Mouse (Mus musculus) hindbrain, embryonic 13.5 days (tissue): ENCODE results near the gene Rimbp2. TPM values are rescaled to one million over a fixed set of nuclear protein-coding genes. Genes with fewer than 3 reads are reported as not detected.

ENCODE experiments used
- ATAC-seq: fragments of 200-750 bp; cut with Nextera tagmentation; 2 replicates; pipeline ENCODE4 v1.8.0; 2017; ENCODE audit warnings: moderate TSS enrichment; ENCODE audit not compliant: low FRiP score
- H3K27ac ChIP-seq: fragments of 300-500 bp; sonication (generic); 2 replicates; pipeline ENCODE4 v1.5.1; 2015; ENCODE audit warnings: inconsistent platforms, mild to moderate bottlenecking, moderate library complexity
- H3K27me3 ChIP-seq: fragments of 300-500 bp; sonication (generic); 2 replicates; pipeline ENCODE4 v1.6.1; 2015; ENCODE audit warnings: mild to moderate bottlenecking, inconsistent platforms
- H3K36me3 ChIP-seq: fragments of 300-500 bp; sonication (generic); 2 replicates; pipeline ENCODE4 v1.6.1; 2015; ENCODE audit warnings: mild to moderate bottlenecking, inconsistent platforms
- H3K4me1 ChIP-seq: fragments of 300-500 bp; sonication (generic); replicated peaks from 2 replicates; pipeline ENCODE4 v1.6.1; 2015; ENCODE audit warnings: inconsistent platforms
- H3K4me2 ChIP-seq: fragments of 300-500 bp; sonication (generic); 2 replicates; pipeline ENCODE4 v1.6.1; 2015; ENCODE audit warnings: inconsistent platforms, mild to moderate bottlenecking, moderate library complexity
- H3K4me3 ChIP-seq: fragments of 300-500 bp; sonication (generic); 2 replicates; pipeline ENCODE4 v1.5.1; 2015; ENCODE audit warnings: mild to moderate bottlenecking, inconsistent platforms
- H3K9ac ChIP-seq: fragments of 300-500 bp; sonication (generic); 2 replicates; pipeline ENCODE4 v1.6.1; 2015; ENCODE audit warnings: mild to moderate bottlenecking, inconsistent platforms
- H3K9me3 ChIP-seq: fragments of 300-500 bp; sonication (generic); 2 replicates; pipeline ENCODE4 v1.6.1; 2016; ENCODE audit warnings: inconsistent platforms
- WGBS: fragments of 180-500 bp; shearing (Covaris S2); methylation state at CpG from one replicate; pipeline ENCODE4 v1.1.7; 2015; 5-methylcytosine and 5-hydroxymethylcytosine counted together
- polyA plus RNA-seq: library from polyadenylated mRNA; unstranded; fragments of >200 nt; fragmentation: Nextera tagmentation; extraction: Ambion mirVana; gene quantifications from 2 replicates; pipeline ENCODE4 v1.2.1, GENCODE M21; 2015

Rimbp2 gene
- polyA plus RNA-seq, 1 experiment from 2014 or later = 4.2 TPM

DNA sequence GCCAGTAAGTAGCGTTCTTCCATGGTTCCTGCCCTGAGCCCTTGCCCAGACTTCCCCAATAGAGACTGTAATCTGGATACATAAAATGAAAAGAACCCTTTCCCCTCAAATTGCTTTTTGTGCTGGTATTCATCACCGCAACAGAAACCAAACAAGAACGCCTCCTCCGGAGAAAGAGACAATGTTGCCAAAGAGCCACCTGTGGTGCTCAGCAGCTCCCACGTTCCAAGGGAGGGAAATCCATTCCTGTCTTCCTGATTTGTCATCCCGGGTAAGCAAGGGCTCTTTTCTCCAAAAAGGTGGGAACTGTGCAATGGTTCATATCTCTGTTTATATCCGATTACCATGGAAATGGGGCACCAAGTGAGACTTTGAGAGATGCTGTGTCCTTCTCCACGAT lies 119.2 kb downstream of the Rimbp2 start:
- Histone ChIP-seq H3K4me1 (no peaks in the 10 kb centered on the region), H3K9ac (no peak overlapping the region), H3K36me3 (peaks cover 4% of the 10 kb centered on the region; the same call in 1 of the 2 replicates), H3K9me3 (no peaks in the 10 kb centered on the region), H3K27me3 (no peaks in the 10 kb centered on the region), H3K4me3 (no peak overlapping the region), H3K4me2 (no peak overlapping the region), H3K27ac (no peak overlapping the region)
- no peak for ATAC-seq
- WGBS = 63% methylated on average over 8 of the region's 8 CpGs

DNA sequence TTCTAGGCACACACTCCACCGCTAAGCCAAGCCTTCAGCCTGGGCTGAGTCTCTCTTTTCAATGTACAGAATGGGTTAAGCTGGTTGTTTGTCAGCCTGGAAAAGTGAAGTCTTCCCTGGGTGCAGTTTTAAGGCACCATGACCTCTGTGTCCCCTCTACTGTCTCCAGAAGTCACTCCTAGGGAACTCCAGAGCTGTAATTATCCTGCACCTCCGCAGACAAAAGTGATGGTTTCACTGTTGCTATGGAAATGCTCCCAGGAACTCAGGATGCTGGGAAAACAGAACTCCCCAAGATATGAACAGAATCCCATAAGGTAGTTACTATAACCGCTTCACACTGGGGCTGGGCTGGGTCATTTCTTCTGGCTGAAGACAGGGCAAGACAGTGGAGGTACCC lies 130.4 kb downstream of the Rimbp2 start:
- no peak overlapping the region for H3K27ac ChIP-seq
- no peak for ATAC-seq
- H3K4me3 ChIP-seq = no peak overlapping the region
- H3K4me2 ChIP-seq = no peak overlapping the region
- no peak overlapping the region for H3K9ac ChIP-seq
- WGBS = 76% methylated on average over 3 of the region's 3 CpGs
- H3K9me3 ChIP-seq = no peaks in the 10 kb centered on the region
- no peaks in the 10 kb centered on the region for H3K27me3 ChIP-seq
- peaks cover 7% of the 10 kb centered on the region for H3K4me1 ChIP-seq
- no peaks in the 10 kb centered on the region for H3K36me3 ChIP-seq

DNA sequence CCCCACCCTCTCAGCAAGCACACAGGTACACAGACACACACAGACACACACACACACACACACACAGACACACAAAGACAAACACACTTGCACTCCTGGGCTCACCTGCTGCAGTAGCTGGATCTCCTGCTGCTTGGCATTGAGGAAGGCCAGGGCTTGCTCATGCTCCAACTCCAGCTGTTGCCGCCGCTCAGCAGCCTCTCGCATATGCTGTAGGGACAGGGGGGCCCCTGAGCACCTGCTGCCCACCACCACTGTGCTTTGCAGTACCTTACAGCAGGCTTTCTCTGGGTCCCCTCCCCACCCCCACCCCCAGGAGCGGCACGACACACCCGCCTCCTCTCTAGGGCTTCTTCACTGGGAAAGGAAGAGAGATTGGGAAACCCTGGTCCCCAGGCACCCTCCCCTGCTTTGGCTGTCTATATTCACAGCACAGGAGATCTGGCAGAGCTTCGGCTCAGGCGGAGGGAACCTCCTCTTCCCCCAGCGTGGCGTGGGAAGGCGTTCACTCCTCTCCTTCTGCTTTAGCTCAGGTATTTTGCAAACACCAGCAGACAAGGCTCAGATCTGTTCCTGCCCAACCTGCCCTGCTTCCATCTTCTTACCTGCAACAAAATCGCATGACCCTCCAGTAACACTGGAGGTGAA lies 133.5 kb downstream of the Rimbp2 start:
- no peak overlapping the region for H3K27ac ChIP-seq
- H3K4me2 ChIP-seq = no peak overlapping the region
- no peaks in the 10 kb centered on the region for H3K36me3 ChIP-seq
- ATAC-seq = no peak
- 41% methylated on average over 11 of the region's 12 CpGs for WGBS
- H3K4me1 ChIP-seq = peaks cover 21% of the 10 kb centered on the region
- no peak overlapping the region for H3K4me3 ChIP-seq
- H3K9me3 ChIP-seq = no peaks in the 10 kb centered on the region
- H3K9ac ChIP-seq = no peak overlapping the region
- no peaks in the 10 kb centered on the region for H3K27me3 ChIP-seq

DNA sequence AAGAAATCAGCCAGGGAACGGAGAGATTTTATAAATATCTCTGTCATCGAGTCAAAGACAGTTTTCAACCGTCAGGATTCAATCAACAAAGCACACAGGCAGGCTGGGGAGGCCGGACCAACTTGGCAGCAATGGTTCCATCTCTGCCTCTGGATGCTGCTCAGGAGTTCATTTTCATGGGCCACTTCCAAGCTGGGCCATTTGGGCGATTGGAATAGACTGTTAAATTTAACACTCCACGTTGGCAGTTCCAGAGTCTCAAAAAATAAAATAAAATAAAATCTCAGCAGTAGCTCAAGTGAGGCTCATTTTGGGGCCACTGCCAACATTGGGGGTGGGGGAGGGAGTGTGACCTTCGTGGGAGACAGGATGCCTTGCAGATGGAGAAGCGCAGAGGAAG lies 137.7 kb downstream of the Rimbp2 start:
- Histone ChIP-seq H3K27me3 (no peaks in the 10 kb centered on the region), H3K36me3 (no peaks in the 10 kb centered on the region), H3K4me2 (no peak overlapping the region), H3K27ac (no peak overlapping the region), H3K9me3 (no peaks in the 10 kb centered on the region), H3K9ac (no peak overlapping the region), H3K4me3 (no peak overlapping the region), H3K4me1 (peaks cover 53% of the 10 kb centered on the region)
- ATAC-seq = no peak
- 65% methylated on average over 8 of the region's 8 CpGs for WGBS

DNA sequence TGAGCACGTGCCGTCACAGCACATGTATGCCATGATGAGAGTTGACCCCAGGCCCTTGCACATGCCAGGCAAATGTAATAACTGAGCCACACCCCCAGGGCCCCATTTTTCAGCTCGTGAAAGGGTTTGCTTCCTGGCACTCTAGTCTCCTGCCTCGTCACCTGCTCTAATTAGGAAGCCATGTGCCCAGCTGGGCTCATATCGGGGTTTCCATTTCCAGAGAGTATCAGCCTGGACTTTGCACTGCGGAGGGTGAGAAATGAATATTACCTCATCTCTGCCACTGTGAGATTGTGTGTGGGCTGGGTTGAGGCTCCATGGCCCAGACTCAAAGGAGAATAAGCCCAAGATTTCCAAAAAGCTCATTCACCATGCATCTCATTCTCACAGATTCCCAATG lies 138.2 kb downstream of the Rimbp2 start:
- H3K9ac ChIP-seq = no peak overlapping the region
- H3K4me2 ChIP-seq = no peak overlapping the region
- WGBS = 34% methylated on average over 6 of the region's 6 CpGs
- no peak for ATAC-seq
- H3K36me3 ChIP-seq = no peaks in the 10 kb centered on the region
- H3K9me3 ChIP-seq = no peaks in the 10 kb centered on the region
- no peak overlapping the region for H3K27ac ChIP-seq
- peaks cover 57% of the 10 kb centered on the region for H3K4me1 ChIP-seq
- no peaks in the 10 kb centered on the region for H3K27me3 ChIP-seq
- H3K4me3 ChIP-seq = no peak overlapping the region

DNA sequence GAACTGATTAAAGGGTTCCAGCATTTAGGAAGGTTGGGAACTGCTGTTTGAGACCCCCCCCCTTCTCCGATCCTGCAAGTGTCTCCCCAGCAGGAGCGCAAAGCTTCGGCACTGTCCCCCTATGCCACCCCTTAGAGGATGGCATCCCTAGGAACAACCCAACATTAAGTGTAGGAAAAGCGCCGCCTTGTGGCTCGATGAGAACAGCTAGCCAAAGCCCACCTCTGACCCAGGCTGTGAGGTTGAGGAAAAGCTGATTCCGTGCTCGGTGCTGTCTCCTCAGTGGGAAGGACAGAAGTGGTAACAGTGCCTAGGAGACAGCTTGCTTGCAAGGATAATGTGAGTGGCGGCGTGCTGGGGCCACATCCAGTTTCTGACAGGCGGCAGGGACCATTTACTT lies 140.2 kb downstream of the Rimbp2 start:
- no peak for ATAC-seq
- H3K4me2 ChIP-seq = 0 out of 2 replicates have a peak overlapping the region, but pooled peaks have one; percentile 2
- WGBS = 24% methylated on average over 11 of the region's 11 CpGs
- no peaks in the 10 kb centered on the region for H3K9me3 ChIP-seq
- no peak overlapping the region for H3K9ac ChIP-seq
- no peaks in the 10 kb centered on the region for H3K36me3 ChIP-seq
- H3K4me3 ChIP-seq = no peak overlapping the region
- H3K4me1 ChIP-seq = peaks cover 60% of the 10 kb centered on the region
- H3K27me3 ChIP-seq = no peaks in the 10 kb centered on the region
- H3K27ac ChIP-seq = 0 out of 2 replicates have a peak overlapping the region, but pooled peaks have one; percentile 40

DNA sequence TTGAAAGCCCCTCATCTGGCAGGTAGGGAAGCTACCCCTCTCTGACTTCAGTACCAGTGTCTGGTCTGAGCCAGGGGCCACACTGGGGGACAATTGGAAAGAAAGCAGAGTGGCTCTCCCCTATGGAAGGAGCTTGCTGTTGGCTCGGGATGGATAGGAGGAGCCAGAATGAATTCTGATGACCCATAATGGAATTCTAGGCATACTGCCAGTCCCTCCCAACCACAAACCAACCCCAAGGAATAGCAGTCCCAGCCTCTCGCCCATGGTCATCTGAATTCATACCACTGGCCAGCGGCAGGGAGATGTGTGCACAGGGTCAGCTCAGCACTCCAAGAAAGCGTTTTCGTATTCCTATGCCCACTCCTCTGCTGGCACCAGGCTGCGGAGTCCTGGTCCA lies 141.9 kb downstream of the Rimbp2 start:
- Histone ChIP-seq H3K27ac (no peak overlapping the region), H3K4me1 (peaks cover 60% of the 10 kb centered on the region), H3K36me3 (no peaks in the 10 kb centered on the region), H3K4me3 (no peak overlapping the region), H3K27me3 (no peaks in the 10 kb centered on the region), H3K4me2 (no peak overlapping the region), H3K9ac (no peak overlapping the region), H3K9me3 (no peaks in the 10 kb centered on the region)
- 80% methylated on average over 6 of the region's 6 CpGs for WGBS
- ATAC-seq = no peak

DNA sequence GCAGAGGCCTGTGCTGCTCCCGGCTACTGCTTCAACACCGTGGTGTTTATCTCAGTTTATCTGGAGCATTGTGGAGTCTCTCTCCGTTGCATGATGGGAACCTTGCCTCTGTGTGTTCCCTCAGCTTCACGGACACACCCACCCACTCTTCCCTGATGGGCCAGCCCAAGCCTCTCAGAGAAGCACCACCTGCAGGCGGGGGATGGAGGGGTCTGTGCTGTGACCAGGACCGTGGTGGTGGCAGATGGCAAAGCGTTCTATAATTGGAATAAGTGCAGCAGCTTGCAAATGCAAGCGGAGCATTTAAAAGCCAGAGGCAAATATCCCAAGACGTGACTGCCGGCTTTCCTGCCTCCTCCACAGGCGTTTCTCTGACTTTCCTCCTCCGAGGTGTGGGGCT lies 143.3 kb downstream of the Rimbp2 start:
- ATAC-seq = no peak
- 46% methylated on average over 12 of the region's 12 CpGs for WGBS
- peaks cover 47% of the 10 kb centered on the region for H3K4me1 ChIP-seq
- H3K4me3 ChIP-seq = no peak overlapping the region
- H3K4me2 ChIP-seq = no peak overlapping the region
- H3K9me3 ChIP-seq = 0 out of 2 replicates have a peak, but pooled peaks cover 2% of the 10 kb centered on the region
- peak overlapping the region; percentile 58 for H3K27ac ChIP-seq
- no peaks in the 10 kb centered on the region for H3K36me3 ChIP-seq
- H3K27me3 ChIP-seq = no peaks in the 10 kb centered on the region
- H3K9ac ChIP-seq = no peak overlapping the region

DNA sequence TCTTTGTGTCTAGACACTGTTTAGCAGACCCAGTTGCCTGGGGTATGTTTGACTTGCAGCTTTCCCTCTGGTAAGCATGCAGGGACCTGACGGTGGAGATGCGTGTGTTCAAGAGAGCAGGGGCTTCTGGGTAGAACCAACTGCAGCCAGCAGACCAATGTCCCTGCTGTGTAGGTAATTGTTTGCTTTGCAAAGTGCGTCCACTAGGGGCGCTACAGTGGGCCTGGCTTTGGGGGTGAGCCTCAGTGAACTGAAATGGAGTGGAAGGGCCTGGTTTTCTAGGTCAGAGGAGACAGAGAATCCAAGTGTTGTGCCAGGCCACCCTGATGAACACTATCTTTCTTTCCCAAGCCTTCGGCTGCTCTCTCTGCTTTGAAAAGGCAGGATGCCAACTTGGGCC lies 143.9 kb downstream of the Rimbp2 start:
- Histone ChIP-seq H3K27ac (peak overlapping the region; percentile 58), H3K4me1 (peaks cover 46% of the 10 kb centered on the region)
- WGBS = 48% methylated on average over 5 of the region's 5 CpGs

DNA sequence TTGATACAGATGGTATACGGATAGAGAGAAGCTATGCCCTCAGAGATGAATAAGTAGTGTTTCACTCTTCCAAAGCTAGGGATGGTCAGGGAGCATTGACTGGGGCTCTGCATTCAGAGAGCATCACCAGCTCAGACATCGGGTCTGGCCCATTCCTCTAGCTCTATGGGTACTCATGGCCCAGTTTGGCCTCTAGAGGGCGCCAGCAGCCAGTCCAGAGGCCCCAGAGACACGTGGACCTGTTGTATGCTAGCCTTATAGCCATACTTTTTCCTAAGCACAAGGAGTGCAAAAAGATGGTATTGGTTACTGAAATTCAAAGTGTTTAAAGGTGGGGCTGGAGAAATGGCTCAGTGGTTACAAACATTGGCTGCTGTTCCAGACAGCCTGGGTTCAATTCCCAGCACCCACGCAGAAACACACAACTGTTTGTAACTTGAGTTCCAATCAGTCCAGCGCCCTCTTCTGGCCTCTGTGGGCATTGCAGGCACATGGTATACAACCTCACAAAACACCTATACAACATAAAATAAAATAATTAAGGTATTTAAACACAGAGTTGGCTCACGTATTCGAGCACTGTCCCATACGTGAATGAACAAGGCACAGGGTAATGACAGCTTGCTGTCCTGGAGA lies 144.6 kb downstream of the Rimbp2 start:
- H3K4me2 ChIP-seq = no peak overlapping the region
- no peaks in the 10 kb centered on the region for H3K27me3 ChIP-seq
- peaks cover 43% of the 10 kb centered on the region for H3K4me1 ChIP-seq
- H3K4me3 ChIP-seq = no peak overlapping the region
- H3K36me3 ChIP-seq = no peaks in the 10 kb centered on the region
- H3K9ac ChIP-seq = no peak overlapping the region
- no peak overlapping the region for H3K27ac ChIP-seq
- ATAC-seq = no peak
- 0 out of 2 replicates have a peak, but pooled peaks cover 4% of the 10 kb centered on the region for H3K9me3 ChIP-seq
- 64% methylated on average over 9 of the region's 9 CpGs for WGBS

More for the DNA sequence above, 143.9 kb downstream of the Rimbp2 start:
- Histone ChIP-seq H3K9me3 (0 out of 2 replicates have a peak, but pooled peaks cover 4% of the 10 kb centered on the region), H3K9ac (no peak overlapping the region), H3K4me3 (no peak overlapping the region), H3K27me3 (no peaks in the 10 kb centered on the region), H3K36me3 (no peaks in the 10 kb centered on the region), H3K4me2 (no peak overlapping the region)
- ATAC-seq = no peak

DNA sequence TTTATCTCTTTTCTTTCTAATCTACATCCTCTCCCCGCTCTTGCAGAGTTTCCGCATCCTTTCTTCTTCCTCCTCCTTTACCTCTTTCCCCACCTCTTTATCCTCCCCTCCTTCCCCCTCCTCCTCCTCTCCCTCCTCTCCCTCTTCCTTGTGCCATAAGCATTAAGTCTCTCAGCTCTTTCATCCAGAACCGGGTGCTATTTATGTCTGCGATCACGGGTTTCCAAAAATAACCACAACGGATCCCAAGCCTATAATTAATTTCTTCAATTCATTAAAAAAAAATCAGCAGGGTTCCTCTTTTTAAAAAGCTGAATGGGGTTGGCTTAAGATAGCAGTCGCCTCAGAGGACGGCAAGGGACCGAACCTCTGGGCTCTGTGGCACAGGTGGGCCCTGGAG lies 145.9 kb downstream of the Rimbp2 start:
- Histone ChIP-seq H3K9ac (no peak overlapping the region), H3K4me3 (no peak overlapping the region), H3K9me3 (0 out of 2 replicates have a peak, but pooled peaks cover 4% of the 10 kb centered on the region), H3K4me1 (peaks cover 31% of the 10 kb centered on the region), H3K27ac (no peak overlapping the region), H3K4me2 (no peak overlapping the region), H3K36me3 (peaks cover 2% of the 10 kb centered on the region), H3K27me3 (no peaks in the 10 kb centered on the region)
- no peak for ATAC-seq
- 77% methylated on average over 9 of the region's 9 CpGs for WGBS

DNA sequence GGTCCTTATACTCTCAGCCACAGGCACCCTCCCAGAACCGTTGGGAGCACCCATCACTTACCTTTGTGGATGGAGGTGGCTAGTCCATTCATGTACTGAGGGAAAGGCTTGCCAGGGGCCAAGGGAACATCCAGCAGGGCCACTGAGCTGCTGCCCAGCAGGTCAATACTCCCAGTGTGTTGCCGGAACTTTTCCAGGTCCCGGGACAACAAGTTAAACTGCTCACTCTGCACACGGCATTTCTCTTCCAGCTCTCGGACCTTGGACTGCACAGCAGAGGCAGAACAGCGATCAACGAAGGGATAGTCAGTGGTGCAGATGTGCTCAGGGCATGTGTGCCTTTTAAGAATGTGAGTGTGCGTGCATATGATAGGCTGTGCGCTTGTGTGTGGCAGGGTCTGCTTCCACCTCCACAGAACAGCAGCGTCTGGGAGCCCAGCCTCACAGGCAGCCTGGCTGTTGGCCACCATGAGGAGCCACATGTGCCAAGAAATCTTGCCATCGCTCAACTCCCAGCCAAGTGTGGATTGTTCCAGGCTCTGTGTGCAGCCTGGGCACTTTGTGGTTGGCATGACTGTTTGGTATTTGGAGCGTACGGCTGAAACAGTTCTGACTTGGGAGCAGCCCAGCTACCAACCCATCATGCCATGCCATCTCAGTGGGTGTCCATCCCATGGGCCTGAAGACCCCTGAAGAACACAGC lies 146.8 kb downstream of the Rimbp2 start:
- Histone ChIP-seq H3K4me3 (no peak overlapping the region), H3K36me3 (peaks cover 12% of the 10 kb centered on the region), H3K9ac (no peak overlapping the region), H3K4me2 (no peak overlapping the region), H3K27ac (no peak overlapping the region), H3K9me3 (0 out of 2 replicates have a peak, but pooled peaks cover 4% of the 10 kb centered on the region), H3K27me3 (no peaks in the 10 kb centered on the region), H3K4me1 (peaks cover 22% of the 10 kb centered on the region)
- 87% methylated on average over 13 of the region's 13 CpGs for WGBS
- ATAC-seq = no peak
